10 mouse cellular contexts compared by ENCODE assay signal in genomic region chr10:68008198-68008955, GRCm38 (mm10). TPM values are rescaled to one million over a fixed set of nuclear protein-coding genes. Genes with fewer than 3 reads are reported as not detected.
DNase-seq lines count a peak whose midpoint lies in the region; ATAC-seq and TF ChIP-seq lines count a peak whose summit lies in the region.
"Had no signal": no experiment of that assay in that cellular context is flagged by ENCODE, and none has a peak within 500 bp of the region (broad histone marks: within the 10 kb centered on the region; RNA-seq: fewer than 3 reads in every experiment).

No protein-coding gene starts in this region.

- H3K36me3 ChIP-seq in limb, embryonic 14.5 days (ENCODE audit: control insufficient read depth, insufficient read depth, low read length), result no peaks in the 10 kb centered on the region
- peaks cover 35% of the 10 kb centered on the region for H3K36me3 ChIP-seq in limb, embryonic 10.5 days
- peaks cover 14% of the 10 kb centered on the region for H3K36me3 ChIP-seq in lung, embryonic 15.5 days
- H3K36me3 ChIP-seq: limb, embryonic 15.5 days had no signal

- H3K4me3 ChIP-seq in limb, embryonic 14.5 days (replicated peaks; ENCODE audit: low read length), result no peak overlapping the region
- no peak overlapping the region for H3K4me3 ChIP-seq in limb, embryonic 10.5 days
- no peak overlapping the region for H3K4me3 ChIP-seq in brown adipose tissue, adult 24 weeks (ENCODE audit: insufficient read depth, low read depth, low read length)
- no peak overlapping the region for H3K4me3 ChIP-seq in lung, embryonic 15.5 days
- H3K4me3 ChIP-seq: limb, embryonic 15.5 days; midbrain, embryonic 12.5 days had no signal

- peaks cover 8% of the 10 kb centered on the region for H3K4me1 ChIP-seq in limb, embryonic 14.5 days (ENCODE audit: control insufficient read depth, insufficient read depth, low read length)
- 0 out of 2 replicates have a peak, but pooled peaks cover 5% of the 10 kb centered on the region for H3K4me1 ChIP-seq in limb, embryonic 10.5 days
- H3K4me1 ChIP-seq in brown adipose tissue, adult 24 weeks (ENCODE audit: control insufficient read depth, insufficient read depth, insufficient read length, low read length), result no peaks in the 10 kb centered on the region; the same call in 1 of the 2 replicates
- peaks cover 17% of the 10 kb centered on the region; the same call in 1 of the 2 replicates for H3K4me1 ChIP-seq in lung, embryonic 15.5 days
- H3K4me1 ChIP-seq: midbrain, embryonic 12.5 days had no signal

- TF ChIP-seq POLR2A in limb, embryonic 14.5 days (IDR thresholded peaks at IDR 0.05; ENCODE audit: borderline replicate concordance, extremely low read depth, insufficient read depth, insufficient read length), result no peak

- no peak overlapping the region for H3K4me2 ChIP-seq in limb, embryonic 14.5 days (replicated peaks; ENCODE audit: low read depth, low read length, severe bottlenecking)
- no peak overlapping the region for H3K4me2 ChIP-seq in lung, embryonic 15.5 days
- H3K4me2 ChIP-seq: limb, embryonic 15.5 days; midbrain, embryonic 12.5 days had no signal

- 81% methylated on average over 13 of the region's 13 CpGs for WGBS in limb, embryonic 14.5 days
- WGBS in limb, embryonic 10.5 days, result 91% methylated on average over 13 of the region's 13 CpGs
- WGBS in lung, embryonic 15.5 days, result 63% methylated on average over 13 of the region's 13 CpGs

- H3K27me3 ChIP-seq in limb, embryonic 14.5 days (ENCODE audit: control insufficient read depth, insufficient read depth, low read length), result no peaks in the 10 kb centered on the region
- no peaks in the 10 kb centered on the region for H3K27me3 ChIP-seq in limb, embryonic 10.5 days (ENCODE audit: low read depth, poor library complexity, severe bottlenecking)
- no peaks in the 10 kb centered on the region for H3K27me3 ChIP-seq in lung, embryonic 15.5 days
- H3K27me3 ChIP-seq: limb, embryonic 15.5 days; midbrain, embryonic 12.5 days had no signal

- H3K9ac ChIP-seq in limb, embryonic 14.5 days (ENCODE audit: low read depth, low read length, severe bottlenecking), result no peak overlapping the region
- H3K9ac ChIP-seq in lung, embryonic 15.5 days, result no peak overlapping the region
- H3K9ac ChIP-seq: limb, embryonic 15.5 days; midbrain, embryonic 12.5 days had no signal

- intact Hi-C loops in left cerebral cortex, postnatal 14 days (cut with DNase I), result loop anchor here (10.0 kb wide), 1 partner anchor 474 kb away; the partner anchor contains the start of gene Egr2

- no peak for ATAC-seq in limb, embryonic 14.5 days (ENCODE audit: low FRiP score, low read depth)
- no peak for ATAC-seq in lung, embryonic 15.5 days (ENCODE audit: borderline replicate concordance, extremely low read depth, low FRiP score, low TSS enrichment)

- no peak overlapping the region for H3K27ac ChIP-seq in limb, embryonic 14.5 days (replicated peaks; ENCODE audit: low read depth, low read length)
- H3K27ac ChIP-seq in limb, embryonic 10.5 days, result no peak overlapping the region
- peak overlapping the region; percentile 80 for H3K27ac ChIP-seq in brown adipose tissue, adult 24 weeks (replicated peaks; ENCODE audit: low read depth, low read length)
- 0 out of 2 replicates have a peak overlapping the region, but pooled peaks have one; percentile 11 for H3K27ac ChIP-seq in lung, embryonic 15.5 days
- H3K27ac ChIP-seq: limb, embryonic 15.5 days; midbrain, embryonic 12.5 days had no signal

- peak; percentile 21 for DNase-seq in limb, embryonic 14.5 days (ENCODE audit: low spot score)
- no peak for DNase-seq in limb, embryonic 10.5 days (ENCODE audit: low spot score)
- peak; percentile 18 for DNase-seq in MN1 (ENCODE audit: low spot score)
- no peak for DNase-seq in cerebellum, postnatal 36 days
- no peak for DNase-seq in left cerebral cortex, postnatal 14 days (ENCODE audit: low spot score in 2 of 2)
- DNase-seq: cerebellum, adult 9-11 months had no signal

- no peaks in the 10 kb centered on the region for H3K9me3 ChIP-seq in limb, embryonic 14.5 days (ENCODE audit: control insufficient read depth, low read length)
- H3K9me3 ChIP-seq in limb, embryonic 10.5 days (replicated peaks), result no peaks in the 10 kb centered on the region
- no peaks in the 10 kb centered on the region for H3K9me3 ChIP-seq in lung, embryonic 15.5 days
- H3K9me3 ChIP-seq: limb, embryonic 15.5 days; midbrain, embryonic 12.5 days had no signal

RNA-seq across cellular contexts. Expression of gene Rtkn2, which starts 29.0 kb away (rescaled TPM):
- polyA plus RNA-seq in limb, embryonic 14.5 days (2012; rRNA removed), result 2.7 and 2.9 TPM in 2 replicates
- 5.7 and 7.8 TPM in 2 replicates for polyA plus RNA-seq in limb, embryonic 14.5 days (2014; fragmentation: Nextera tagmentation; extraction: Ambion mirVana)
- polyA plus RNA-seq in limb, embryonic 10.5 days (2016; fragmentation: Nextera tagmentation; extraction: Ambion mirVana), result 9.3 and 11.8 TPM in 2 replicates
- not detected in 2 replicates for polyA plus RNA-seq in brown adipose tissue, adult 24 weeks (2012; ENCODE audit: insufficient read depth, insufficient read length, missing spikeins)
- 15.1 and 16.1 TPM in 2 replicates for polyA plus RNA-seq in lung, embryonic 15.5 days (2015; fragmentation: Nextera tagmentation; extraction: Ambion mirVana)
- total RNA-seq in left cerebral cortex, postnatal 14 days (2021), result 1 to 10 TPM; 4.5 to 4.6 TPM

Comparison
In these comparisons a context has a peak if more than half of its experiments do, and no peak if none do; other contexts are left out.
1. DNase-seq: peak in limb, embryonic 14.5 days (single experiment) and MN1 (single experiment); none in limb, embryonic 10.5 days (single experiment), cerebellum, postnatal 36 days (0 of 2) and left cerebral cortex, postnatal 14 days (0 of 2).
2. H3K27ac ChIP-seq: peak in brown adipose tissue, adult 24 weeks (single experiment) and lung, embryonic 15.5 days (single experiment); none in limb, embryonic 14.5 days (single experiment) and limb, embryonic 10.5 days (single experiment).